Mouse (Mus musculus): ENCODE data around the gene Got2. TPM values are rescaled to one million over a fixed set of nuclear protein-coding genes. Genes with fewer than 3 reads are reported as not detected.

Got2 gene
- 126 and 154 TPM in 2 replicates for polyA plus RNA-seq (2012; rRNA removed)

DNA sequence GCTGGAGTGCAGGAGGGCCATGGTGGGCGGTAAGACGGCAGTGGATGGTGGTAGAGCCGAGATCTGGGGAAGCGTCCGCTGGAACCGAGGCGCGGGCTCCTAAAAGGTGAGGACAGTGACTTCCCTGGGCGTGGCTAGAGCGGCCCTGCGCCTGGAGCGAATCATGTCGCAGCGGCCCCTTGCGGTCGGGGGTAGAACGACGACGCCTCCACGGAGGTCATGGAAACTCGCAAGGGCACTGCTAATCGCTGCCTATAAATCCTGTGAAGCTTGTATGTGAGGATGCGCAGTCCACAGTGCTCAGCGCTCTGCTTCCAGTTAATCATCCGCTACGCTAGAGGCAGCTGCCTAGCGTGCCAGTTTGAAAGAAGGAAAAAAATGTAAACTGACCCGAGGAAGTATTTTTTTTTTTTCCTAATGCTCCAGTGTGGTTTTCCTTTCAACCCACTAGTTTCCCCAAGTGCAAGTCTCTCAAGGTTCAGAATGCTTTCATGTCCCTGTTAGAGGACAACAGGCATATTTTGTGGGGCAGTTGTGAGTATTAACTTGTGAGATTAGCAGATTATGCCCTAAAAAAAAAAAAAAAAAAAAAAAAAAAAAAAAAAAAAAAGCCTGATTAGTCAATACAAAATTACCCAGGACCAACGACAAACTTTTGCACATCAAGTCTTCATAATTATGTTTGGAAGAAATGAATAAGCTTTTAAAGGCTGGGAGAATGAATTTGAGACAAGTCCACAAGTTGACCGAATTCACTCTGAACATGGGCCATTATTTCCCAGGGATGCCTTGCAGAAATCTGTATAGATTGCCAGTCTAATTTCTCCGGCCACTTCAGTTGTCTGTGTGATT is at the start of gene Got2:
Got2 (minus strand) TSS at position 263 of the 852 bp plus-strand sequence.
- peak; percentile 94 for TF ChIP-seq CTCF (IDR thresholded peaks at IDR 0.05; ENCODE audit: borderline replicate concordance, extremely low read depth, insufficient read depth, insufficient read length)
- no peak for TF ChIP-seq POLR2A (IDR thresholded peaks at IDR 0.05; ENCODE audit: borderline replicate concordance, extremely low read depth, insufficient read depth, insufficient read length, poor library complexity, severe bottlenecking)

DNA sequence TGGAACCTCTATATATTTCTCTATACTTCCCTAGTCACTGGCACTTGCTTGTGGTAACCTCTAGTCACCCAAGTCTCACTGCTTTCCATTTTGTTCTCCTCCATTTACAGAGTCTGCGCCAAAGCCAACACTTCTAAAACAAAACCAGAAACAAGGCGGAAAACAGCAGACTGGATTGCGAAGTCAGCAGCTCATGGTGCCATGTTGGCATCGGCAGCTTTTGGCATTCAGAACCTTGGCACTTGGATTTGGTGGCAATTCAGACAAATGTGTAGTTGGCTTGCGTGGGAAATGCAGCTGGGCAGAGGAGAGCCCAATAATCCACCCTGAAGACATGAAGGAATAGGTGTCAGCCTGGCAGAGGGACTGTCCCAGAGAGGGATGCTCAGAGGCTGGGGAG is 44.5 kb upstream of the Got2 start:
- peak; percentile 71 for DNase-seq (ENCODE audit: low read depth)
- no peak for TF ChIP-seq CTCF (IDR thresholded peaks at IDR 0.05; ENCODE audit: borderline replicate concordance, extremely low read depth, insufficient read depth, insufficient read length)
- no peak for TF ChIP-seq POLR2A (IDR thresholded peaks at IDR 0.05; ENCODE audit: borderline replicate concordance, extremely low read depth, insufficient read depth, insufficient read length, poor library complexity, severe bottlenecking)

More for the DNA sequence above, at the start of gene Got2:
- DNase-seq (ENCODE audit: low read depth): peak; percentile 97

DNA sequence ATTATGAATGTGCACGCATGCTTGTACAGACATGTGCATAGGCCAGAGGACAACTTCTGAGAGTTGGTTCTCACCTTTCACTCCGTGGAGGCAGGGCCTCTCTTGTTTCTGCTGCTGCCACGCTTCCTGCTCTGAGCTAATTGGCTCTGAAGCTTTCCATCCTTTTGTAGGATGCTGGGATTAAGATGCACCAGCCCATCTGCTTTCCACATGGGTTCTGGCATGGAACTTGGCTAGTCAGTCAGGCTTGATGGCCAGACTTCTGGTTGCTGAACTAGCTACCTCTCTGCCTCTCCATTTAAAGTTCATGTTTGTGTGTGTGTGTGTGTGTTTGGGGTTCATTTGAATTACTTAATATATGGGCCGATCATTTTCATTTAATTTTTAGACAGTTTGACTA is 41.5 kb upstream of the Got2 start:
- no peak for TF ChIP-seq POLR2A (IDR thresholded peaks at IDR 0.05; ENCODE audit: borderline replicate concordance, extremely low read depth, insufficient read depth, insufficient read length, poor library complexity, severe bottlenecking)
- TF ChIP-seq CTCF (IDR thresholded peaks at IDR 0.05; ENCODE audit: borderline replicate concordance, extremely low read depth, insufficient read depth, insufficient read length): no peak
- DNase-seq (ENCODE audit: low read depth): peak; percentile 72

DNA sequence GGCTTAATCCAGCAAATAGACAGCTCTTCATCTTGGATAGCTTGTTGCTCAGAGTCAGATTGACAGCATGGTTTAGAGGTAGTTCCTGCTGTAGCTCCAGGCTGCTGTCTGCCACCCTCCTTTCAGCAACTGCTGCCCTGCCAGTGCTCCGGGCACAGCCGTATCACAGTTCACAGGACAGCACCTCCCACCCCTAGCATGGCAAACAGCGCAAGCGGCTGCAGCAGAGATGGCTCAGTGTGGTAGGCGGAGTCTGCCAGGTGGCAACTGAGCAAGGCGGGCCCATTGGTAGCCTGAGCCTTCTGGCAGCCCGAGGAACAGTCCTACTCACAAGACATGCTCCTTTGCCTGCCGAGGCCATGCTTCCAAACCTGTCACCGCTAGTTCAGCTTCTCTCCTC is 27.8 kb upstream of the Got2 start:
- TF ChIP-seq CTCF (IDR thresholded peaks at IDR 0.05; ENCODE audit: borderline replicate concordance, extremely low read depth, insufficient read depth, insufficient read length): 0 out of 2 replicates have a peak, but pooled peaks have one; percentile 2
- TF ChIP-seq POLR2A (IDR thresholded peaks at IDR 0.05; ENCODE audit: borderline replicate concordance, extremely low read depth, insufficient read depth, insufficient read length, poor library complexity, severe bottlenecking): no peak
- DNase-seq (ENCODE audit: low read depth): peak; percentile 73

DNA sequence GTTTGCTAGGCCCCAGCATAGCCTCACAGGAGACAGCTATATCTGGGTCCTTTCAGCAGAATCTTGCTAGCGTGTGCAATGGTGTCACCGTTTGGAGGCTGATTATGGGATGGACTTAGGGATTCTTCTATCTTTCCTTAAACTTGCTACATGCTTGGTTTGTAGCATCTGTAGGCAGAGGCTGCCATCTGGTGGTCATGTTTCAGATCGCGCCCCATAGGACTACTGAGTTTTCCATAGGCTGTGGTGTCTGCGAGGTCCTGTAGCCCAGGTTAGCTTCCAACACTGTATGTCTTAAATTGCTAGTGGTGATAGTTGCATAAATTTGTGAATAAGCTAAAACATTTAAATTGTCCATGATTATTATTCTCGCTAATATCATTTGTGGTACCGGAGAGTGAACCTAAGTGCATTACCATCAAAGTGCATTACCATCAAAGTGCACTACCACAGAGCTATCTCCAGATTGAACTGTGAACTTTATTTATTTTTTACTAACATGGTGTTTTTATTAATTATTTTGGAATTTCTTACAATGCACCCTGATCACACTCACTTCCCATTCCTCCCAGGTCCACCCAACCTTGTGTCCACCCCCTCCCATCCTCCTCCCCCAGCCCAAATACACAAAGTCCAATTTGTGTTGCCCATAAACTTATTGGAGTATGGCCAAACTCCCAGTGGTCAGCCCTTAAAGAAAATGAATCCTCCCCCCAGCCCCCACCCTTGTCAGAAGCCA is 26.7 kb upstream of the Got2 start:
- peak; percentile 89 for DNase-seq (ENCODE audit: low read depth)
- TF ChIP-seq CTCF (IDR thresholded peaks at IDR 0.05; ENCODE audit: borderline replicate concordance, extremely low read depth, insufficient read depth, insufficient read length) (peak; percentile 86), POLR2A (IDR thresholded peaks at IDR 0.05; ENCODE audit: borderline replicate concordance, extremely low read depth, insufficient read depth, insufficient read length, poor library complexity, severe bottlenecking) (no peak)

DNA sequence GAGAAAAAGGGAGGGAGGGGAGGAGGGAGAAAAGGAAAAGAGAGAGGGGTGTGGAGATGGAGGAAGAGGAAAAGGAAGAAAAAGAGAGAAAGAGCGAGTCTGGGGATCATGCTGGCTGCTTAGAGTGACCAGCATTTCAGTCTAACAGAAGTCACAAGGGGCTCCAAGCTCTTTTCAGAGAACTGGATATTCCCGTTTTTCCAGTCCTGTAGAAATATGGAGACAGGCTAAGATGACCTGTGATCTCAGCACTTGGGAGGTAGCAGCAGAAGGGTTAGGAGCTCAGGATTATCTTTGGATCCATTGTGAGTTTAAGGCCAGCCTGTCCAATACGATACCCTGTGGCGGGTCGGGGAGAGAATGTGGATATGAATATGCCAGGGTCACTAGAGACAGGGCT is 22.9 kb upstream of the Got2 start:
- DNase-seq (ENCODE audit: low read depth): no peak
- TF ChIP-seq CTCF (IDR thresholded peaks at IDR 0.05; ENCODE audit: borderline replicate concordance, extremely low read depth, insufficient read depth, insufficient read length) (no peak), POLR2A (IDR thresholded peaks at IDR 0.05; ENCODE audit: borderline replicate concordance, extremely low read depth, insufficient read depth, insufficient read length, poor library complexity, severe bottlenecking) (no peak)

DNA sequence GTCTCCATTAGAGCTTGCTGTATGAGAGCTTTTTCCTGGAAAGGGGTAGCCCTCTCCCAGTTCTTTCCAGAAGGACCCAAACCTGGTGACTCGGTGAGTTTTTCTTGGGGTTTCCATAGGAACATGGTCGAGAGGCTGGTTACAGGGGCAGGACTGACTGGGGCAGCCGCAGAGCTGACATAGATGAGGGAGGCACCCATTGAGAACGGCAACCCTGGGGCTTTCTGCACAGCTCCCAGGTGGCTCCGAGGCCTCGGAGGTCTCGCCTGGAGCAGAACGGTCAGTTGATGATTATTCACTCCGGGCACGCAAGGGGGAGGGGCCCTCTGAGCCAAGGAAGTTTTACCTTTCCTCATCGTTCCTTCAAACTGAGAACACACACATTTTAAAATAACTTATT is 19.5 kb upstream of the Got2 start:
- no peak for TF ChIP-seq POLR2A (IDR thresholded peaks at IDR 0.05; ENCODE audit: borderline replicate concordance, extremely low read depth, insufficient read depth, insufficient read length, poor library complexity, severe bottlenecking)
- no peak for TF ChIP-seq CTCF (IDR thresholded peaks at IDR 0.05; ENCODE audit: borderline replicate concordance, extremely low read depth, insufficient read depth, insufficient read length)
- DNase-seq (ENCODE audit: low read depth): no peak

DNA sequence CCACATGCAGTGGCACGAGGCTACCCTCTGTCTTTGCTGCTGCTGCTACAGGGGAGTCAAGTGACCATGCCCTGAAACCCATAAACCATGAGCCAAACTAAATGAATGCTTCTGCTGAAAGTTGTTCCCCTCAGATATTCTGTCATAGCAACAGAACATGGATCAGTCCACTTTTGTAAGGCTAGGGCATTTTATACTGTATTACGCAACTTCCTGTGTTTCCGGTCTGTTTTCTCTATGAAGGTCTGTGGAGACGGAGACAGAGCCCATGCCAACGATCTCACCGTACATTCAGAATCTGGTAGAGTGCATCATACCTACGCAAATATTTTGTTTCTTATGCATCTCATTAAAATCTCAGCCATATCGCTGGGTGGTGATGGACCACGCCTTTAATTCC is 18.4 kb upstream of the Got2 start:
- no peak for DNase-seq (ENCODE audit: low read depth)
- TF ChIP-seq POLR2A (IDR thresholded peaks at IDR 0.05; ENCODE audit: borderline replicate concordance, extremely low read depth, insufficient read depth, insufficient read length, poor library complexity, severe bottlenecking) (no peak), CTCF (IDR thresholded peaks at IDR 0.05; ENCODE audit: borderline replicate concordance, extremely low read depth, insufficient read depth, insufficient read length) (no peak)

DNA sequence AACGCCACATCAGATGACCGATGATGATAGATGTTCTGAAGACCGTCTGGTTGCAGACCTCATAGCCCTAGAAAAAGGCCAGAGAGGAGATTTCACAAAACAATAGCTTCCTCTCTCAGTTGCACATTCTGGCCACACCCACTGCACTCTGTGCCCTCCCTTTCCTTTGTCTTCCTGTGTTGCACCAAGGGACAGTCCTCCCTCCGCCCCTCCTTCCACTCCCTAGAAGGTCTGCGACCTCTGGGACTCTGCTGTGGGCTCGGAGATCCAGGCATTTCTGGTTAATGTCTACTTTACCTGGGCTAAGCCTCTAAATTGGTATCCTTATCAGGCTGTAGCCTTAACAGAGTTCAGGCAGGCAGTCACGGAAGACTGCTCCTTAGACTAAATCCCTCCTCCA is 13.5 kb upstream of the Got2 start:
- no peak for TF ChIP-seq CTCF (IDR thresholded peaks at IDR 0.05; ENCODE audit: borderline replicate concordance, extremely low read depth, insufficient read depth, insufficient read length)
- TF ChIP-seq POLR2A (IDR thresholded peaks at IDR 0.05; ENCODE audit: borderline replicate concordance, extremely low read depth, insufficient read depth, insufficient read length, poor library complexity, severe bottlenecking): no peak

DNA sequence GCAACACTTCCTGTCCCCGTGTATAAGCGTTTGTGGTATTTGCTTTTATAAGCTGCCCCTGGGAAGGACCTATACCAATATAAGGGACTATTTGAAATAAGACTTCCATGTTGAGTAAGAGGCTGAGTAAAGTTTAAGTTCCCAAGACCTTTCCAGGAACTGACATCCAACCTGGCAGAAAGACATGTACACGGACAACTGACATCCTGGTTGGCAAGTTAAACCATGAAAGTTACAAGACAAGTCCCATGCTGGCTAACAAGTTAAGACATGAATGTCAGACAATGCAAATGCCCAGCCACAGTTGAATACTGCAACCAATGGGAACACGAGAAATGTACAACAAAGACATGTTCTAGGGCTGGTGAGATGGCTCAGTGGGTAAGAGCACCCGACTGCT is 5.4 kb upstream of the Got2 start:
- no peak for TF ChIP-seq POLR2A (IDR thresholded peaks at IDR 0.05; ENCODE audit: borderline replicate concordance, extremely low read depth, insufficient read depth, insufficient read length, poor library complexity, severe bottlenecking)
- no peak for TF ChIP-seq CTCF (IDR thresholded peaks at IDR 0.05; ENCODE audit: borderline replicate concordance, extremely low read depth, insufficient read depth, insufficient read length)
- DNase-seq (ENCODE audit: low read depth): no peak

More for the DNA sequence above, 13.5 kb upstream of the Got2 start:
- no peak for DNase-seq (ENCODE audit: low read depth)

DNA sequence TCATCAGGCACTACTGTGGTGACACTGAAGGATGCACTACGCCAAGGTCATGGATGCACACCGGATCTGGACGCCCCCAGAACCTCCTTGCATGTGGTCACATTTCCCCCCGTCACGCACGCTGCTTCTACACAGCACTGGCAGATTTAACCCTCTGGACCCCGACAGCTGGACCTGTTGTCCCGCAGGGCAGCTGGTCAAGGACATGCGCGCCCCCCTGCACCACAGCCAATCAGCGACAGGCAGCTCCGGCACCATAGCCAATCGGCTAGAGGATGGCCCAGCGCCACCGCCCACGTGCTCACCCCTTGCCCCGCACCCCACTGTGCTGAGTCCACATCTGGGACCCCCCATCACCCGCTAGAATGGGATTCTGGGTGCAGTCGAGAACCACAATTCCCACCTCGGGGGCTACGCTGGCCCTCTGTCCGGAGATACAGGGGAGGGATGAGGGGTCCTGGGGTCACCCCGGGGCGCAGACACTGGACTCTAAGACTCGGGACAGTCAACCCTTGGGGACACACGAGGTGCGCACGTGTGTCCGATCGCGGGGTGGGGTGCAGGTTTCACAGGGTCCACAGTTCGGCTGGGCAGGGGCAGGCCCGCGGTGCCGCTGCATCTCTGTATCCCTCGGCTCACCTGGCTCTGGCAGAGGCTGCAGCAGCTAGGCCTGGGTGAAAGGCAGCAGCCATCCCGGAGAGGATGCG is 616 bp downstream of the Got2 start:
- no peak for TF ChIP-seq POLR2A (IDR thresholded peaks at IDR 0.05; ENCODE audit: borderline replicate concordance, extremely low read depth, insufficient read depth, insufficient read length, poor library complexity, severe bottlenecking)
- TF ChIP-seq CTCF (IDR thresholded peaks at IDR 0.05; ENCODE audit: borderline replicate concordance, extremely low read depth, insufficient read depth, insufficient read length): no peak
- peak; percentile 90 for DNase-seq (ENCODE audit: low read depth)

Data from brain, embryonic 14.5 days (tissue).